Mouse (Mus musculus): ENCODE measurements around the gene Dzip1l.

GRCm38 (mm10) chr9:99587505-99588202 lies 41.6 kb upstream of the Dzip1l start:
- TF ChIP-seq CTCF (IDR thresholded peaks at IDR 0.05; ENCODE audit: insufficient read depth, low read depth, low read length), result no peak
- TF ChIP-seq POLR2A (IDR thresholded peaks at IDR 0.05; ENCODE audit: insufficient read depth, low read depth, low read length), result no peak

All from olfactory bulb, adult 2 months (tissue).